10 mouse cellular contexts compared by ENCODE assay signal in the genomic region with DNA sequence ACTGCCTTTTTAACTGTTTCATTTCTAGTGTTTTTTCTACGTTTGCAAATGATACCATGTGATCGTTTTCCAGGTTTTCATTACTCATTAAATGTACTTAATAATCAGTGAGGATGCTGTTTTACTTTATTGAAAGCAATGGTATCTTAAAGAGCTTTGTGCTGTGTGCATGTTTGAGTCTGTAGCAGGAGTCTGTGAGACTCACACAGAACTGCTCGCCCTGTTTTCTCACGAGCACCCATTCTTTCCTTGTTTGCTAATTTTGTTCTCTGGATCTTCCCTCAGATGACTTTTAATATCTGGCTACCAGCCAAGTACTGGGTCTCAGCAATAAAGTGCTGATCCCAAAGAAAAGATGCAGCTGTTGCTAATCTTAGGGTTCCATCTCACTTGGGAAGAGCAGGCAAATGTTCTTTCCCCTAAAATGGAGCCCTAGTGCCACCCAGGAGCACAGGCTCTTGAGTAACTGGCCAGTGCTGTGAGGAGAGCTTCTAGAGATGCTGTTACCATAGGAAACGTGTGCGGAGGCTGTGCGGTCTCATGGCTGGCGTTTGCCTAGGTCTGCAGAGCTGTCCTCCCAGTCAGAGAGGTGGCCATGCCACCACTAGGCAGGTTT. TPM values are rescaled to one million over a fixed set of nuclear protein-coding genes. Genes with fewer than 3 reads are reported as not detected.
DNase-seq lines count a peak whose midpoint lies in the region; TF ChIP-seq lines count a peak whose summit lies in the region.
"Had no signal": no experiment of that assay in that cellular context is flagged by ENCODE, and none has a peak within 500 bp of the region (broad histone marks: within the 10 kb centered on the region; RNA-seq: fewer than 3 reads in every experiment).

No protein-coding gene starts in this region.

- H3K27ac ChIP-seq in testis, adult 2 months (ENCODE audit: control insufficient read depth, insufficient read depth, low read depth, low read length), result peak overlapping the region; percentile 81; the same call in 1 of the 2 replicates
- H3K27ac ChIP-seq: heart, embryonic 15.5 days; limb, embryonic 12.5 days had no signal

- DNase-seq in heart, adult 11 months, result peak; percentile 86
- no peak for DNase-seq in heart, postnatal 25 days (ENCODE audit: low spot score)
- no peak for DNase-seq in testis, postnatal 10 days (ENCODE audit: low spot score)
- DNase-seq in lung, postnatal 14 days, result peak; percentile 9
- DNase-seq in embryo, embryonic 9.5 days (ENCODE audit: extremely low spot score), result no peak
- DNase-seq in cerebellum, adult 9-11 months, result no peak
- no peak for DNase-seq in embryo, embryonic 10.5 days (ENCODE audit: low spot score)

- H3K4me3 ChIP-seq in testis, adult 2 months (ENCODE audit: control insufficient read depth, low read depth, low read length), result no peak overlapping the region
- H3K4me3 ChIP-seq: heart, embryonic 15.5 days; limb, embryonic 12.5 days had no signal

- H3K36me3 ChIP-seq in testis, adult 2 months (ENCODE audit: control insufficient read depth, insufficient read depth, low read length), result peaks cover 3% of the 10 kb centered on the region

- TF ChIP-seq CTCF in testis, adult 2 months (IDR thresholded peaks at IDR 0.05; ENCODE audit: control insufficient read depth, insufficient read depth, insufficient replicate concordance, low read depth, low read length), result no peak

- no peak for TF ChIP-seq POLR2A in testis, adult 2 months (IDR thresholded peaks at IDR 0.05; ENCODE audit: control insufficient read depth, low read depth, low read length)

- no peaks in the 10 kb centered on the region for H3K27me3 ChIP-seq in testis, adult 2 months (ENCODE audit: control insufficient read depth, insufficient read depth, low read length)
- H3K27me3 ChIP-seq: heart, embryonic 15.5 days; limb, embryonic 12.5 days had no signal

- no peaks in the 10 kb centered on the region for H3K4me1 ChIP-seq in testis, adult 2 months (ENCODE audit: control insufficient read depth, insufficient read depth, low read length)

- intact Hi-C loops in heart, postnatal 25 days (cut with DNase I), result no loop called here

RNA-seq across cellular contexts. Expression of gene Kidins220, which starts 59.7 kb away (rescaled TPM):
- 10 to 100 TPM; 69.0 to 76.8 TPM for total RNA-seq in heart, postnatal 25 days (2021)
- 12.0 and 14.2 TPM in 2 replicates for polyA plus RNA-seq in testis, adult 2 months (2012; rRNA removed)

Comparison
In these comparisons a context has a peak if more than half of its experiments do, and no peak if none do; other contexts are left out.
1. DNase-seq: peak in heart, adult 11 months (single experiment) and lung, postnatal 14 days (single experiment); none in heart, postnatal 25 days (single experiment), testis, postnatal 10 days (single experiment), embryo, embryonic 9.5 days (single experiment), cerebellum, adult 9-11 months (single experiment) and embryo, embryonic 10.5 days (single experiment).